In genomic region chr11:58059752-58060151, GRCm38 (mm10) we compare ENCODE assay signal across 11 mouse cellular contexts. TPM values are rescaled to one million over a fixed set of nuclear protein-coding genes. Genes with fewer than 3 reads are reported as not detected.
"Had no signal": no experiment of that assay in that cellular context is flagged by ENCODE, and none has a peak within 500 bp of the region (broad histone marks: within the 10 kb centered on the region; RNA-seq: fewer than 3 reads in every experiment).

No protein-coding gene starts in this region.

RNA-seq across cellular contexts. Expression of gene Gm12248, which starts 33.2 kb away (rescaled TPM):
- total RNA-seq: layer of hippocampus, adult 18-20 months; layer of hippocampus, postnatal 36 days; left cerebral cortex, adult 8-10 months; left cerebral cortex, postnatal 25 days; liver, adult 2 months; megakaryocyte progenitor cell, adult 5-6 weeks; midbrain, postnatal 0 days had no signal
- polyA plus RNA-seq: kidney, embryonic 16.5 days; limb, embryonic 11.5 days; midbrain, embryonic 13.5 days; midbrain, postnatal 0 days; neural tube, embryonic 14.5 days had no signal
